Comparison of ENCODE assay signal across 8 mouse cellular contexts in the genomic region with DNA sequence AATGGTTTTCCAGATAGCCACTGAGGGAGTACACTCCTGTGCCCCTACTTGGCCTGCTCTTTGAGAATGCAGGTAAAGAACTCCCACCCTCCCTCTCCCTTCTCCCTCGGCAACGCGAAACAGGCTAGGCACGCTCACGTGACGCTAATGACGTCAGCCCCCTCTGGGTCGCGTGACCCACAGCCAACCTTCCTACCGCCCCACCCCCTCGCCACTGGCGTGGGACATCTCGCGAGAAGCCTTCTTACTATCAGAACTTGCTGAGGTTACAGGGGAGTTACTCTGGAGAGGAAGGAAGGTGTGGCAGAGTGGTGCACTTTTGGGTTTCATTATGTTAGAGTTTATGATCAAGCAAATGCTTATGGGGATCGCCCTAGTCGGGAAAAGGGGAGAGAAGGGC. TPM values are rescaled to one million over a fixed set of nuclear protein-coding genes. Genes with fewer than 3 reads are reported as not detected.
A peak's percentile ranks its signal among the peaks of the same experiment; 100 is the strongest.
DNase-seq lines count a peak whose midpoint lies in the region; ATAC-seq and TF ChIP-seq lines count a peak whose summit lies in the region.

A gene (plus strand): TSS at position 217 of the 400 bp plus-strand sequence.

- H3K9ac ChIP-seq in lung, embryonic 15.5 days, result peak within 1 kb of the TSS; percentile 80

- ATAC-seq in Patski, result peak; percentile 76
- peak; percentile 90 for ATAC-seq in lung, embryonic 15.5 days (ENCODE audit: borderline replicate concordance, extremely low read depth, low FRiP score, low TSS enrichment)

- WGBS in hindbrain, embryonic 10.5 days, result under 1% methylated on average over 16 of the region's 16 CpGs
- under 1% methylated on average over 16 of the region's 16 CpGs for whole genome bisulfite sequencing in lung, embryonic 15.5 days
- WGBS in olfactory bulb, adult 2 months, result 0% methylated on average over 16 of the region's 16 CpGs

- no peak for TF ChIP-seq CTCF in Patski (IDR thresholded peaks at IDR 0.05)
- no peak for TF ChIP-seq CTCF in olfactory bulb, adult 2 months (IDR thresholded peaks at IDR 0.05; ENCODE audit: insufficient read depth, low read depth, low read length)

- H3K4me2 ChIP-seq in lung, embryonic 15.5 days, result peak within 1 kb of the TSS; percentile 89

- no peaks in the 10 kb centered on the region for H3K27me3 ChIP-seq in Patski
- H3K27me3 ChIP-seq in hindbrain, embryonic 10.5 days (ENCODE audit: insufficient read depth, poor library complexity, severe bottlenecking), result no peaks in the 10 kb centered on the region; the same call in 1 of the 2 replicates
- no peaks in the 10 kb centered on the region for H3K27me3 ChIP-seq in lung, embryonic 15.5 days

- H3K4me3 ChIP-seq in hindbrain, embryonic 10.5 days, result peak within 1 kb of the TSS; percentile 78
- H3K4me3 ChIP-seq in lung, embryonic 15.5 days, result peak within 1 kb of the TSS; percentile 81
- H3K4me3 ChIP-seq in olfactory bulb, adult 2 months (ENCODE audit: insufficient read depth, low read depth, low read length), result peak within 1 kb of the TSS; percentile 85

- POLR2A ChIA-PET in Patski (lab: Charles Lee), result interaction anchor here (0.6 to 2.8 kb wide), 7 partner anchors 17 to 240 kb away, joined by 3 to 16 read pairs (median 4); no protein-coding TSS in a partner anchor

- in situ Hi-C loops in Patski (cut with MboI; ENCODE audit: low pct_unique_long_range_greater_than_20kb), result loop anchor here (5.0 to 10.0 kb wide), 4 partner anchors 176 to 751 kb away; no protein-coding TSS in a partner anchor

- no peaks in the 10 kb centered on the region for H3K9me3 ChIP-seq in hindbrain, embryonic 10.5 days
- H3K9me3 ChIP-seq in lung, embryonic 15.5 days, result no peaks in the 10 kb centered on the region

- DNase-seq in Patski (ENCODE audit: low read depth, low spot score), result peak; percentile 97
- peak; percentile 100 for DNase-seq in cerebellum, postnatal 10 days
- DNase-seq in frontal cortex, adult 2 months (ENCODE audit: extremely low spot score in 1 of 2, low spot score in 1 of 2), result peak; percentile 96
- DNase-seq in hindbrain, embryonic 10.5 days (ENCODE audit: low spot score), result peak; percentile 96
- DNase-seq in layer of hippocampus, adult 9-10 months (ENCODE audit: low spot score), result peak; percentile 92
- peak; percentile 97 to 99 for DNase-seq in thymus, adult 18-20 months

- H3K27ac ChIP-seq in hindbrain, embryonic 10.5 days, result peak within 1 kb of the TSS; percentile 95
- H3K27ac ChIP-seq in lung, embryonic 15.5 days, result peak within 1 kb of the TSS; percentile 98
- H3K27ac ChIP-seq in olfactory bulb, adult 2 months (ENCODE audit: insufficient read depth, low read depth, low read length), result peak within 1 kb of the TSS; percentile 84

- H3K4me1 ChIP-seq in hindbrain, embryonic 10.5 days (replicated peaks), result peaks cover 16% of the 10 kb centered on the region
- peaks cover 17% of the 10 kb centered on the region for H3K4me1 ChIP-seq in lung, embryonic 15.5 days
- no peaks in the 10 kb centered on the region for H3K4me1 ChIP-seq in olfactory bulb, adult 2 months (ENCODE audit: control insufficient read depth, insufficient read depth, low read length)

- CTCF ChIA-PET in Patski (lab: Charles Lee), result interaction anchor here (1.1 to 5.4 kb wide), 13 partner anchors 9 to 308 kb away, joined by 3 to 41 read pairs (median 5); no protein-coding TSS in a partner anchor

- TF ChIP-seq POLR2A in olfactory bulb, adult 2 months (IDR thresholded peaks at IDR 0.05; ENCODE audit: insufficient read depth, low read depth, low read length), result no peak

- H3K36me3 ChIP-seq in hindbrain, embryonic 10.5 days, result no peaks in the 10 kb centered on the region
- H3K36me3 ChIP-seq in lung, embryonic 15.5 days, result peaks cover 3% of the 10 kb centered on the region; the same call in 1 of the 2 replicates

RNA-seq across cellular contexts. Expression of the gene that starts here (rescaled TPM):
- 99.0 TPM for polyA plus RNA-seq in Patski (2021)
- 91.7 and 142 TPM in 2 replicates for polyA plus RNA-seq in frontal cortex, adult 2 months (2012; rRNA removed)
- polyA plus RNA-seq in hindbrain, embryonic 10.5 days (2016; fragmentation: Nextera tagmentation; extraction: Ambion mirVana), result 11.4 and 11.9 TPM in 2 replicates
- 35.1 and 39.0 TPM in 2 replicates for polyA plus RNA-seq in lung, embryonic 15.5 days (2015; fragmentation: Nextera tagmentation; extraction: Ambion mirVana)
- polyA plus RNA-seq in olfactory bulb, adult 2 months (2012; ENCODE audit: insufficient read depth, insufficient read length, low replicate concordance, missing spikeins), result 316 TPM in 1 of 2 replicates, not detected in the other

Comparison
In these comparisons a context has a peak if more than half of its experiments do, and no peak if none do; other contexts are left out.
1. Peak in every context shown above with its lines: DNase-seq, ATAC-seq, H3K4me3 ChIP-seq and H3K27ac ChIP-seq.